Mouse (Mus musculus) liver, embryonic 15.5 days (tissue): ENCODE measurements around the gene Faap20. TPM values are rescaled to one million over a fixed set of nuclear protein-coding genes. Genes with fewer than 3 reads are reported as not detected.
"Not testable (repeated sequence)": the region's sequence is repeated elsewhere in the genome, so short reads cannot be mapped to it uniquely, and the experiment has no call there.

Source experiments
- ATAC-seq: fragments of 200-750 bp; cut with Nextera tagmentation; 2 replicates; pipeline ENCODE4 v1.8.0; 2017; ENCODE audit warnings: moderate number of reproducible peaks, mild to moderate bottlenecking, moderate library complexity; ENCODE audit not compliant: insufficient read depth
- H3K27ac ChIP-seq: fragments of 300-500 bp; sonication (generic); replicated peaks from 2 replicates; pipeline ENCODE4 v1.5.1; 2015; ENCODE audit warnings: mild to moderate bottlenecking, inconsistent platforms
- H3K27me3 ChIP-seq: fragments of 300-500 bp; sonication (generic); 2 replicates; pipeline ENCODE4 v1.6.1; 2015; ENCODE audit warnings: mild to moderate bottlenecking, inconsistent platforms
- H3K36me3 ChIP-seq: fragments of 300-500 bp; sonication (generic); replicated peaks from 2 replicates; pipeline ENCODE4 v1.6.1; 2015; ENCODE audit warnings: moderate library complexity, mild to moderate bottlenecking, inconsistent platforms
- H3K4me1 ChIP-seq: fragments of 300-500 bp; sonication (generic); replicated peaks from 2 replicates; pipeline ENCODE4 v1.6.1; 2015; ENCODE audit warnings: inconsistent platforms
- H3K4me2 ChIP-seq: fragments of 300-500 bp; sonication (generic); 2 replicates; pipeline ENCODE4 v1.6.1; 2015; ENCODE audit warnings: moderate library complexity, mild to moderate bottlenecking, inconsistent platforms
- H3K4me3 ChIP-seq: fragments of 300-500 bp; sonication (generic); replicated peaks from 2 replicates; pipeline ENCODE4 v1.5.1; 2015; ENCODE audit warnings: mild to moderate bottlenecking, inconsistent platforms
- H3K9ac ChIP-seq: fragments of 300-500 bp; sonication (generic); 2 replicates; pipeline ENCODE4 v1.6.1; 2015; ENCODE audit warnings: moderate library complexity, mild to moderate bottlenecking, inconsistent platforms
- H3K9me3 ChIP-seq: fragments of 300-500 bp; sonication (generic); replicated peaks from 2 replicates; pipeline ENCODE4 v1.6.1; 2016; ENCODE audit warnings: inconsistent platforms
- WGBS: fragments of 180-500 bp; shearing (Covaris S2); methylation state at CpG from one replicate; pipeline ENCODE4 v1.1.7; 2015; ENCODE audit warnings: mixed read lengths; ENCODE audit not compliant: insufficient replicate concordance; 5-methylcytosine and 5-hydroxymethylcytosine counted together
- polyA plus RNA-seq: library from polyadenylated mRNA; unstranded; fragments of >200 nt; fragmentation: Nextera tagmentation; extraction: Ambion mirVana; gene quantifications from 2 replicates; pipeline ENCODE4 v1.2.1, GENCODE M21; 2015

The Faap20 gene
- polyA plus RNA-seq, 1 experiment from 2014 or later, result 18.2 TPM

- ATAC-seq, result peak; percentile 59
- Histone ChIP-seq H3K4me2 (peak overlapping the region; percentile 31), H3K4me1 (peaks cover 46% of the 10 kb centered on the region), H3K27me3 (no peaks in the 10 kb centered on the region; the same call in 1 of the 2 replicates), H3K27ac (peak overlapping the region; percentile 77), H3K9me3 (no peaks in the 10 kb centered on the region), H3K9ac (no peak overlapping the region), H3K36me3 (no peaks in the 10 kb centered on the region), H3K4me3 (no peak overlapping the region)
- WGBS, result 9% methylated on average over 18 of the region's 18 CpGs
Observed at GRCm38 (mm10) chr4:155235311-155236119, 14.1 kb upstream of the Faap20 start.

- Histone ChIP-seq H3K9ac (no peak overlapping the region), H3K36me3 (no peaks in the 10 kb centered on the region), H3K27me3 (no peaks in the 10 kb centered on the region; the same call in 1 of the 2 replicates), H3K27ac (0 out of 2 replicates have a peak overlapping the region, but pooled peaks have one; percentile 77), H3K4me1 (peaks cover 46% of the 10 kb centered on the region), H3K4me2 (no peak overlapping the region), H3K9me3 (no peaks in the 10 kb centered on the region), H3K4me3 (no peak overlapping the region)
- WGBS, result 47% methylated on average over 12 of the region's 12 CpGs
- ATAC-seq, result no peak
Observed at GRCm38 (mm10) chr4:155236737-155237385, 12.7 kb upstream of the Faap20 start.

- 60% methylated on average over 5 of the region's 5 CpGs for WGBS
- ATAC-seq, result 0 out of 2 replicates have a peak, but pooled peaks have one; percentile 17
- H3K27me3 ChIP-seq, result no peaks in the 10 kb centered on the region; the same call in 1 of the 2 replicates
- no peaks in the 10 kb centered on the region for H3K36me3 ChIP-seq
- no peaks in the 10 kb centered on the region for H3K9me3 ChIP-seq
- H3K4me3 ChIP-seq, result no peak overlapping the region
- H3K4me1 ChIP-seq, result peaks cover 44% of the 10 kb centered on the region
- H3K9ac ChIP-seq, result no peak overlapping the region
- H3K27ac ChIP-seq, result no peak overlapping the region
- H3K4me2 ChIP-seq, result no peak overlapping the region
Observed at GRCm38 (mm10) chr4:155238276-155238675, 11.3 kb upstream of the Faap20 start.

GRCm38 (mm10) chr4:155239494-155239893 lies 10.1 kb upstream of the Faap20 start:
- Histone ChIP-seq H3K9ac (no peak overlapping the region), H3K9me3 (no peaks in the 10 kb centered on the region), H3K4me2 (no peak overlapping the region), H3K4me1 (peaks cover 32% of the 10 kb centered on the region), H3K4me3 (no peak overlapping the region), H3K27ac (no peak overlapping the region), H3K27me3 (no peaks in the 10 kb centered on the region; the same call in 1 of the 2 replicates), H3K36me3 (no peaks in the 10 kb centered on the region)
- ATAC-seq, result no peak
- WGBS, result 38% methylated on average over 6 of the region's 6 CpGs

- Histone ChIP-seq H3K27ac (no peak overlapping the region), H3K9ac (no peak overlapping the region), H3K9me3 (no peaks in the 10 kb centered on the region), H3K36me3 (no peaks in the 10 kb centered on the region), H3K4me1 (peaks cover 22% of the 10 kb centered on the region), H3K4me3 (no peak overlapping the region), H3K27me3 (no peaks in the 10 kb centered on the region; the same call in 1 of the 2 replicates), H3K4me2 (no peak overlapping the region)
- WGBS, result 67% methylated on average over 9 of the region's 9 CpGs
- no peak for ATAC-seq
Observed at GRCm38 (mm10) chr4:155241789-155242188, 7.8 kb upstream of the Faap20 start.

GRCm38 (mm10) chr4:155242292-155242691 lies 7.3 kb upstream of the Faap20 start:
- ATAC-seq, result no peak
- Histone ChIP-seq H3K36me3 (no peaks in the 10 kb centered on the region), H3K4me2 (no peak overlapping the region), H3K9ac (no peak overlapping the region), H3K27me3 (no peaks in the 10 kb centered on the region), H3K27ac (no peak overlapping the region), H3K4me3 (no peak overlapping the region), H3K9me3 (no peaks in the 10 kb centered on the region), H3K4me1 (peaks cover 17% of the 10 kb centered on the region)
- 64% methylated on average over 5 of the region's 5 CpGs for WGBS

GRCm38 (mm10) chr4:155243233-155243632 lies 6.4 kb upstream of the Faap20 start:
- WGBS, result 64% methylated on average over 12 of the region's 12 CpGs
- no peak overlapping the region for H3K4me3 ChIP-seq
- H3K36me3 ChIP-seq, result no peaks in the 10 kb centered on the region
- peaks cover 9% of the 10 kb centered on the region for H3K4me1 ChIP-seq
- no peak overlapping the region for H3K27ac ChIP-seq
- H3K9me3 ChIP-seq, result no peaks in the 10 kb centered on the region
- H3K9ac ChIP-seq, result no peak overlapping the region
- ATAC-seq, result no peak
- no peaks in the 10 kb centered on the region for H3K27me3 ChIP-seq
- no peak overlapping the region for H3K4me2 ChIP-seq

- Histone ChIP-seq H3K9ac (no peak overlapping the region), H3K4me1 (peaks cover 29% of the 10 kb centered on the region), H3K4me2 (no peak overlapping the region), H3K36me3 (no peaks in the 10 kb centered on the region), H3K9me3 (no peaks in the 10 kb centered on the region), H3K27ac (no peak overlapping the region), H3K4me3 (no peak overlapping the region), H3K27me3 (no peaks in the 10 kb centered on the region)
- no peak for ATAC-seq
- WGBS, result 43% methylated on average over 6 of the region's 6 CpGs
Observed at GRCm38 (mm10) chr4:155245770-155246492, 3.7 kb upstream of the Faap20 start.

GRCm38 (mm10) chr4:155246691-155247105 lies 2.9 kb upstream of the Faap20 start:
- H3K27ac ChIP-seq, result no peak overlapping the region
- no peak overlapping the region for H3K4me3 ChIP-seq
- peaks cover 30% of the 10 kb centered on the region for H3K4me1 ChIP-seq
- H3K4me2 ChIP-seq, result no peak overlapping the region
- H3K36me3 ChIP-seq, result no peaks in the 10 kb centered on the region
- no peaks in the 10 kb centered on the region for H3K9me3 ChIP-seq
- H3K9ac ChIP-seq, result no peak overlapping the region
- no peak for ATAC-seq
- no peaks in the 10 kb centered on the region for H3K27me3 ChIP-seq
- 75% methylated on average over 12 of the region's 12 CpGs for WGBS

- 68% methylated on average over 3 of the region's 3 CpGs for WGBS
- not testable (repeated sequence) for H3K9me3 ChIP-seq, H3K4me2 ChIP-seq, H3K27me3 ChIP-seq, H3K27ac ChIP-seq, ATAC-seq, H3K4me3 ChIP-seq, H3K9ac ChIP-seq, H3K36me3 ChIP-seq
- peaks cover 30% of the 10 kb centered on the region for H3K4me1 ChIP-seq
Observed at GRCm38 (mm10) chr4:155248054-155248453, 1.5 kb upstream of the Faap20 start.

- peak overlapping the region; percentile 66 for H3K4me3 ChIP-seq
- H3K27me3 ChIP-seq, result no peaks in the 10 kb centered on the region
- H3K4me2 ChIP-seq, result peak overlapping the region; percentile 93
- peak overlapping the region; percentile 89 for H3K27ac ChIP-seq
- peak overlapping the region; percentile 66 for H3K9ac ChIP-seq
- H3K4me1 ChIP-seq, result peaks cover 30% of the 10 kb centered on the region
- no peaks in the 10 kb centered on the region for H3K36me3 ChIP-seq
- ATAC-seq, result peak; percentile 65
- no peaks in the 10 kb centered on the region for H3K9me3 ChIP-seq
- 0% methylated on average over 9 of the region's 9 CpGs for WGBS
Observed at GRCm38 (mm10) chr4:155249257-155249647, 350 bp upstream of the Faap20 start.
